Mouse (Mus musculus): ENCODE measurements around the gene En2. TPM values are rescaled to one million over a fixed set of nuclear protein-coding genes. Genes with fewer than 3 reads are reported as not detected.
A peak's percentile ranks its signal among the peaks of the same experiment; 100 is the strongest.

Gene En2
- polyA plus RNA-seq, 1 experiment from 2014 or later: 2.9 TPM

DNA sequence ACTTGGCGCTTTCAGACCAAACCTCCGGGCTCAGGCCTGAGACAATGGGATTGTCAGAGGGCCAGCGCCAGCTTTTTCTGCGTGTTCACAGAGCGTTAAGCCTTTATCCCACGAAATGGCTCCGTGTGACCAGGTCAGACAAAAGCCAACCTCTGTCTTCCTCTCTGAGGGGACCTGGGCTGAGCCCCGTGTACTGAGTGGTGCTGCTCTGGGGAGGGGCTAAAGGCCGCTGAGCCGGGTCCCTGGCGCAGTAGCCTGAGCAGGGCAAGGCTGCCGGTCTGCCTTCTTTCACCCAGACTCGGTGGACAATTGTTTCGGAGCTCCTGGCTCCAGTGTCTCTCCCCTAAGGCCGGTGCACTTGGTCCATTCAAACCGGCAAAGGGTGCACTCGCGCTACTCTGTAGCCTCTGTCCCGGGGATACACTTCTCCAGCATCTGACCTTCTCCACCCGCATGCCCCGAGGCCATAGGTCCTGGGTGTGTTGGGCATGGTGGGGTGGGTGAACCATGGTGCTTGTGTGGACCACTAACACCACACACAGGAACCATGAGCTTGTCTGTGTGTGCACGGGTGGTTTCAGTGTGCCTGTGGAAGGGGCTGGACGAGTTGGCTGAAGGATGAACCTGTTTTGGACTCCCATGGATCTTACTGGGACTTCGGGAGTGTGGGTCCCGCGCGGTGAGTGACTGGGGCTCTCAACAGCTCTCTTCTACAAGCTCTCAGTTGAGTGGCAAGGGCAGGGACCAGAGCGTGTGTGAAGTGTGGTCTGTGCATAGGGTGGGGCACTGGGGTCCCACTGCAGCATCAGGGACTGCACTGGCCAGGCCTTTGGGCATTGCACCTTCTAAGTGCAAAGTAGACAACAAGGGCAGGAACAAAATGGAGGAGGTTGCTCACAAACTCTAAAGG is 40.9 kb upstream of the En2 start:
- Histone ChIP-seq H3K4me1 (ENCODE audit: control insufficient read depth, insufficient read depth, low read length) (peaks cover 18% of the 10 kb centered on the region), H3K27me3 (ENCODE audit: control insufficient read depth, insufficient read depth, low read length) (peaks cover 62% of the 10 kb centered on the region), H3K4me3 (ENCODE audit: low read depth, low read length) (peak overlapping the region; percentile 34), H3K9ac (ENCODE audit: low read length) (peak overlapping the region; percentile 69), H3K36me3 (ENCODE audit: control insufficient read depth, insufficient read depth, low read length) (no peaks in the 10 kb centered on the region), H3K4me2 (peak overlapping the region; percentile 46), H3K27ac (ENCODE audit: low read depth, low read length) (peak overlapping the region; percentile 57), H3K9me3 (ENCODE audit: control insufficient read depth, low read length) (no peaks in the 10 kb centered on the region)
- ATAC-seq (ENCODE audit: low FRiP score) (peak; percentile 88), DNase-seq (ENCODE audit: low spot score, missing footprints) (peak; percentile 97)
- WGBS: 3% methylated on average over 28 of the region's 28 CpGs

- Histone ChIP-seq H3K9me3 (ENCODE audit: control insufficient read depth, low read length) (no peaks in the 10 kb centered on the region), H3K4me1 (ENCODE audit: control insufficient read depth, insufficient read depth, low read length) (peaks cover 11% of the 10 kb centered on the region), H3K4me3 (ENCODE audit: low read depth, low read length) (no peak overlapping the region), H3K4me2 (no peak overlapping the region), H3K27me3 (ENCODE audit: control insufficient read depth, insufficient read depth, low read length) (peaks cover 36% of the 10 kb centered on the region), H3K36me3 (ENCODE audit: control insufficient read depth, insufficient read depth, low read length) (no peaks in the 10 kb centered on the region), H3K27ac (ENCODE audit: low read depth, low read length) (no peak overlapping the region), H3K9ac (ENCODE audit: low read length) (no peak overlapping the region)
- DNase-seq (ENCODE audit: low spot score, missing footprints) (no peak), ATAC-seq (ENCODE audit: low FRiP score) (no peak)
- WGBS: 55% methylated on average over 1 of the region's 1 CpGs
Observed at GRCm38 (mm10) chr5:28128851-28129250, 36.6 kb upstream of the En2 start.

- DNase-seq (ENCODE audit: low spot score, missing footprints) (no peak), ATAC-seq (ENCODE audit: low FRiP score) (no peak)
- H3K9me3 ChIP-seq (ENCODE audit: control insufficient read depth, low read length): no peaks in the 10 kb centered on the region
- peaks cover 5% of the 10 kb centered on the region; the same call in 1 of the 2 replicates for H3K27me3 ChIP-seq (ENCODE audit: control insufficient read depth, insufficient read depth, low read length)
- no peaks in the 10 kb centered on the region for H3K36me3 ChIP-seq (ENCODE audit: control insufficient read depth, insufficient read depth, low read length)
- no peak overlapping the region for H3K4me2 ChIP-seq
- no peak overlapping the region for H3K9ac ChIP-seq (ENCODE audit: low read length)
- WGBS: 88% methylated on average over 5 of the region's 5 CpGs
- H3K4me3 ChIP-seq (ENCODE audit: low read depth, low read length): no peak overlapping the region
- no peaks in the 10 kb centered on the region for H3K4me1 ChIP-seq (ENCODE audit: control insufficient read depth, insufficient read depth, low read length)
- no peak overlapping the region for H3K27ac ChIP-seq (ENCODE audit: low read depth, low read length)
Observed at GRCm38 (mm10) chr5:28132231-28132630, 33.3 kb upstream of the En2 start.

GRCm38 (mm10) chr5:28136438-28136837 is 29.1 kb upstream of the En2 start:
- Histone ChIP-seq H3K27me3 (ENCODE audit: control insufficient read depth, insufficient read depth, low read length) (no peaks in the 10 kb centered on the region), H3K4me2 (no peak overlapping the region), H3K9me3 (ENCODE audit: control insufficient read depth, low read length) (no peaks in the 10 kb centered on the region), H3K36me3 (ENCODE audit: control insufficient read depth, insufficient read depth, low read length) (no peaks in the 10 kb centered on the region), H3K9ac (ENCODE audit: low read length) (no peak overlapping the region), H3K27ac (ENCODE audit: low read depth, low read length) (no peak overlapping the region), H3K4me3 (ENCODE audit: low read depth, low read length) (no peak overlapping the region), H3K4me1 (ENCODE audit: control insufficient read depth, insufficient read depth, low read length) (no peaks in the 10 kb centered on the region)
- ATAC-seq (ENCODE audit: low FRiP score) (no peak), DNase-seq (ENCODE audit: low spot score, missing footprints) (no peak)
- 49% methylated on average over 2 of the region's 2 CpGs for WGBS

- no peak overlapping the region for H3K9ac ChIP-seq (ENCODE audit: low read length)
- no peaks in the 10 kb centered on the region for H3K4me1 ChIP-seq (ENCODE audit: control insufficient read depth, insufficient read depth, low read length)
- H3K9me3 ChIP-seq (ENCODE audit: control insufficient read depth, low read length): no peaks in the 10 kb centered on the region
- H3K27me3 ChIP-seq (ENCODE audit: control insufficient read depth, insufficient read depth, low read length): no peaks in the 10 kb centered on the region
- H3K4me3 ChIP-seq (ENCODE audit: low read depth, low read length): no peak overlapping the region
- H3K27ac ChIP-seq (ENCODE audit: low read depth, low read length): no peak overlapping the region
- ATAC-seq (ENCODE audit: low FRiP score): no peak
- no peak for DNase-seq (ENCODE audit: low spot score, missing footprints)
- no peaks in the 10 kb centered on the region for H3K36me3 ChIP-seq (ENCODE audit: control insufficient read depth, insufficient read depth, low read length)
- H3K4me2 ChIP-seq: no peak overlapping the region
Observed at GRCm38 (mm10) chr5:28144555-28144954, 20.9 kb upstream of the En2 start.

DNA sequence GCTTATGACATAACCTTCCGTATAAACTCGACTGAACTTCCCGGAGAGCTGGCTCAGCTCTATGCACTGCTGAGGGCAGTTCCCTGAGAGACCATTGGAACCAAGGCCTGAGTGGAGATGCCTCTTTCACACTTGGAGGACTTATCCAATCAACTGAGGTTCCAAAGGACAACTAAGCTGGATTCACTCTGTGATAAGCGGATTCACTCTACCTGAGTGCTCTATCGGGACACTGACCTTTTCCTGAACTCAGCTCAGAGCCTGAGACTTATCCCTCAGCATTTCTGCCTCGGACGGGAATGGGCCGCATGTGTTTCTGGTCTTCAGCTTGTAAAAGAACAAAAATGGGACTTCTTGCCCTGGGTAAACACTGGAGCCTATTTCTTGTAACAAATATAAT is 19.5 kb upstream of the En2 start:
- no peak for DNase-seq (ENCODE audit: low spot score, missing footprints)
- no peaks in the 10 kb centered on the region for H3K4me1 ChIP-seq (ENCODE audit: control insufficient read depth, insufficient read depth, low read length)
- H3K4me3 ChIP-seq (ENCODE audit: low read depth, low read length): no peak overlapping the region
- no peaks in the 10 kb centered on the region for H3K9me3 ChIP-seq (ENCODE audit: control insufficient read depth, low read length)
- H3K9ac ChIP-seq (ENCODE audit: low read length): no peak overlapping the region
- 85% methylated on average over 8 of the region's 8 CpGs for WGBS
- no peak for ATAC-seq (ENCODE audit: low FRiP score)
- no peak overlapping the region for H3K4me2 ChIP-seq
- no peak overlapping the region for H3K27ac ChIP-seq (ENCODE audit: low read depth, low read length)
- no peaks in the 10 kb centered on the region for H3K36me3 ChIP-seq (ENCODE audit: control insufficient read depth, insufficient read depth, low read length)
- no peaks in the 10 kb centered on the region for H3K27me3 ChIP-seq (ENCODE audit: control insufficient read depth, insufficient read depth, low read length)

DNA sequence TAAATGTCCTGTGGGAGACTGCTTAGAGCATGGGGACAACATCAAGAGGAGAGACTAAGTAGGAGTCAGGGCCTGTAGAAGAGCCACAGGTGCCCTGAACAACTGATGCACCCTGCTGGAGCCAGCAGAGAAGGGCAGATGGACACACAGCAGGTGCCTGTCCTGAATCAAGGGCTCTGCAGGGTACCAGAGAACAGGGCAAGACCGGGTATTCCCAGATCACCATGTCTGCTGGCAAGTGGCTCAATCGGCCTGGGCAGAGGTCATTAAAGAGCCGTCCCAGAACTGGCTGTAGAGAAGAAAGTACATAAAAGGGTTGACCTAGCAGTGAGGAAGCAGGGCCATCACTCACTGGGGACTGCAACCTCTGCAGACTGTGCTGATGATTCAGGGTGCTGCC is 17.0 kb upstream of the En2 start:
- DNase-seq (ENCODE audit: low spot score, missing footprints) (no peak), ATAC-seq (ENCODE audit: low FRiP score) (no peak)
- no peak overlapping the region for H3K9ac ChIP-seq (ENCODE audit: low read length)
- no peaks in the 10 kb centered on the region for H3K27me3 ChIP-seq (ENCODE audit: control insufficient read depth, insufficient read depth, low read length)
- H3K4me3 ChIP-seq (ENCODE audit: low read depth, low read length): no peak overlapping the region
- no peak overlapping the region for H3K27ac ChIP-seq (ENCODE audit: low read depth, low read length)
- H3K4me1 ChIP-seq (ENCODE audit: control insufficient read depth, insufficient read depth, low read length): no peaks in the 10 kb centered on the region
- no peaks in the 10 kb centered on the region for H3K9me3 ChIP-seq (ENCODE audit: control insufficient read depth, low read length)
- no peaks in the 10 kb centered on the region for H3K36me3 ChIP-seq (ENCODE audit: control insufficient read depth, insufficient read depth, low read length)
- H3K4me2 ChIP-seq: no peak overlapping the region
- WGBS: 38% methylated on average over 3 of the region's 3 CpGs

DNA sequence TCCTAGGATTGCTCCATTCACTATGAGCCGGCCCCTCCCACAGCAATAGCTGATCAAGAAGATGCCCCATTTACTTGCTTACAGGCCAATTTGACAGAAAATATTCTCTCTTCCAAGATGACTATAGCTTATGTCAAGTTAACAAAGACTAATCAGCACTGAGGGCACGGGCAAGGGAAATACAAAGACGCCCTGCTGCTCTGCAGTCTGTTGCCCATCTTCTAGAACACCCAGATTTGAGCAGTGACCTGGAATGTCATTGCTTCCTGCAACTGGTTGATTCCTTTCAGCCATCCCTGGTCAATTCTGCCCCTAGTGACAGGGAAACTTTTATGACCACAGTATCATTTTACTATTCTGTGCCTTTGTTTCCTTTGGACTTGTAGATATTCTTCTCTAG is 16.1 kb upstream of the En2 start:
- H3K27me3 ChIP-seq (ENCODE audit: control insufficient read depth, insufficient read depth, low read length): no peaks in the 10 kb centered on the region
- no peak overlapping the region for H3K9ac ChIP-seq (ENCODE audit: low read length)
- 79% methylated on average over 3 of the region's 3 CpGs for WGBS
- H3K4me2 ChIP-seq: no peak overlapping the region
- DNase-seq (ENCODE audit: low spot score, missing footprints) (no peak), ATAC-seq (ENCODE audit: low FRiP score) (no peak)
- no peaks in the 10 kb centered on the region for H3K4me1 ChIP-seq (ENCODE audit: control insufficient read depth, insufficient read depth, low read length)
- H3K4me3 ChIP-seq (ENCODE audit: low read depth, low read length): no peak overlapping the region
- no peak overlapping the region for H3K27ac ChIP-seq (ENCODE audit: low read depth, low read length)
- H3K9me3 ChIP-seq (ENCODE audit: control insufficient read depth, low read length): no peaks in the 10 kb centered on the region
- no peaks in the 10 kb centered on the region for H3K36me3 ChIP-seq (ENCODE audit: control insufficient read depth, insufficient read depth, low read length)

- peak; percentile 91 for DNase-seq (ENCODE audit: low spot score, missing footprints)
- Histone ChIP-seq H3K36me3 (ENCODE audit: control insufficient read depth, insufficient read depth, low read length) (no peaks in the 10 kb centered on the region), H3K4me1 (ENCODE audit: control insufficient read depth, insufficient read depth, low read length) (peaks cover 31% of the 10 kb centered on the region), H3K9me3 (ENCODE audit: control insufficient read depth, low read length) (no peaks in the 10 kb centered on the region), H3K4me2 (peak overlapping the region; percentile 46), H3K4me3 (ENCODE audit: low read depth, low read length) (no peak overlapping the region), H3K9ac (ENCODE audit: low read length) (peak overlapping the region; percentile 63; the same call in 1 of the 2 replicates), H3K27me3 (ENCODE audit: control insufficient read depth, insufficient read depth, low read length) (peaks cover 61% of the 10 kb centered on the region), H3K27ac (ENCODE audit: low read depth, low read length) (no peak overlapping the region; the same call in 1 of the 2 replicates)
- no peak for ATAC-seq (ENCODE audit: low FRiP score)
- WGBS: 1% methylated on average over 9 of the region's 9 CpGs
Observed at GRCm38 (mm10) chr5:28157044-28157730, 8.3 kb upstream of the En2 start.
